Mouse (Mus musculus) cerebellum, adult 9-11 months (tissue): ENCODE measurements around the gene Ppp2r1b.

Experiments used
- DNase-seq: peaks from one replicate; pipeline ENCODE4 v3.0.0; 2022

The Ppp2r1b gene

GRCm38 (mm10) chr9:50920933-50921895, 76.1 kb downstream of the Ppp2r1b start:
- no peak for DNase-seq

GRCm38 (mm10) chr9:50922363-50923153, 77.5 kb downstream of the Ppp2r1b start:
- DNase-seq, result no peak

- no peak for DNase-seq
Measured at GRCm38 (mm10) chr9:50924454-50924853, 79.4 kb downstream of the Ppp2r1b start.

GRCm38 (mm10) chr9:50925801-50926200, 80.7 kb downstream of the Ppp2r1b start:
- no peak for DNase-seq

- no peak for DNase-seq
Measured at GRCm38 (mm10) chr9:50929986-50930385, 84.9 kb downstream of the Ppp2r1b start.

- DNase-seq, result no peak
Measured at GRCm38 (mm10) chr9:50941804-50942401, 96.8 kb downstream of the Ppp2r1b start.

GRCm38 (mm10) chr9:50942711-50943110, 97.6 kb downstream of the Ppp2r1b start:
- no peak for DNase-seq
